Mouse (Mus musculus): Measurements from ENCODE around the gene Gsto2. TPM values are rescaled to one million over a fixed set of nuclear protein-coding genes. Genes with fewer than 3 reads are reported as not detected.

Gsto2 gene
- polyA plus RNA-seq, 1 experiment from 2014 or later: 1.3 TPM

- no peak overlapping the region for H3K4me2 ChIP-seq (replicated peaks)
- WGBS: 75% methylated on average over 16 of the region's 16 CpGs
- no peak for ATAC-seq (replicated peaks)
- H3K9me3 ChIP-seq: no peaks in the 10 kb centered on the region
- no peak overlapping the region for H3K9ac ChIP-seq (replicated peaks)
- no peak overlapping the region for H3K27ac ChIP-seq (replicated peaks)
- H3K4me1 ChIP-seq: peaks cover 16% of the 10 kb centered on the region
- peaks cover 7% of the 10 kb centered on the region; the same call in 1 of the 2 replicates for H3K27me3 ChIP-seq
- no peaks in the 10 kb centered on the region for H3K36me3 ChIP-seq
- H3K4me3 ChIP-seq: no peak overlapping the region
These were observed 69.4 kb downstream of the Gsto2 start for GRCm38 (mm10) chr19:47934636-47935238.

- 86% methylated on average over 6 of the region's 6 CpGs for WGBS
- H3K4me3 ChIP-seq: no peak overlapping the region
- no peaks in the 10 kb centered on the region for H3K36me3 ChIP-seq
- H3K4me1 ChIP-seq: peaks cover 16% of the 10 kb centered on the region
- ATAC-seq (replicated peaks): no peak
- H3K4me2 ChIP-seq (replicated peaks): no peak overlapping the region
- H3K9ac ChIP-seq (replicated peaks): no peak overlapping the region
- peaks cover 7% of the 10 kb centered on the region; the same call in 1 of the 2 replicates for H3K27me3 ChIP-seq
- H3K27ac ChIP-seq (replicated peaks): no peak overlapping the region
- H3K9me3 ChIP-seq: no peaks in the 10 kb centered on the region
These were observed 70.2 kb downstream of the Gsto2 start for GRCm38 (mm10) chr19:47935530-47935929.

Small RNA genes lying within 50 kb of the gene (microRNA-seq; reads per million reads assigned to microRNA genes)
- not detected for gene Gm22240

Other genes starting within 250 kb of the Gsto2 start
- 0.18 and 0.55 TPM in 2 replicates for gene Col17a1, start 173.4 kb upstream of the Gsto2 start, polyA plus RNA-seq (2015; fragmentation: Nextera tagmentation; extraction: Ambion mirVana)
- 183 and 185 TPM in 2 replicates for gene Sfr1, start 133.9 kb upstream of the Gsto2 start, polyA plus RNA-seq (2015; fragmentation: Nextera tagmentation; extraction: Ambion mirVana)
- 98.9 and 110 TPM in 2 replicates for gene Gsto1, start 10.6 kb upstream of the Gsto2 start, polyA plus RNA-seq (2015; fragmentation: Nextera tagmentation; extraction: Ambion mirVana)
- gene Cfap43, start 53.8 kb downstream of the Gsto2 start, polyA plus RNA-seq (2015; fragmentation: Nextera tagmentation; extraction: Ambion mirVana): 0.82 and 2.6 TPM in 2 replicates
- 7.7 and 8.6 TPM in 2 replicates for gene Itprip, start 53.8 kb downstream of the Gsto2 start, polyA plus RNA-seq (2015; fragmentation: Nextera tagmentation; extraction: Ambion mirVana)
- gene Cfap58, start 72.1 kb downstream of the Gsto2 start, polyA plus RNA-seq (2015; fragmentation: Nextera tagmentation; extraction: Ambion mirVana): 0.32 and 0.37 TPM in 2 replicates